Comparison of ENCODE assay signal across 8 mouse cellular contexts in genomic region chr4:45765565-45766201, GRCm38 (mm10). TPM values are rescaled to one million over a fixed set of nuclear protein-coding genes. Genes with fewer than 3 reads are reported as not detected.
DNase-seq lines count a peak whose midpoint lies in the region; ATAC-seq lines count a peak whose summit lies in the region.
"Had no signal": no experiment of that assay in that cellular context is flagged by ENCODE, and none has a peak within 500 bp of the region (broad histone marks: within the 10 kb centered on the region; RNA-seq: fewer than 3 reads in every experiment).

No protein-coding gene starts in this region.

- no peaks in the 10 kb centered on the region for H3K36me3 ChIP-seq in lung, embryonic 15.5 days
- no peaks in the 10 kb centered on the region for H3K36me3 ChIP-seq in forebrain, embryonic 14.5 days (ENCODE audit: control insufficient read depth, insufficient read depth, low read length)
- no peaks in the 10 kb centered on the region for H3K36me3 ChIP-seq in limb, embryonic 15.5 days

- no peak overlapping the region for H3K4me3 ChIP-seq in lung, embryonic 15.5 days
- H3K4me3 ChIP-seq in forebrain, embryonic 14.5 days (ENCODE audit: low read depth, low read length): no peak overlapping the region
- H3K4me3 ChIP-seq in limb, embryonic 15.5 days: no peak overlapping the region

- ATAC-seq in lung, embryonic 15.5 days (ENCODE audit: borderline replicate concordance, extremely low read depth, low FRiP score, low TSS enrichment): no peak
- peak; percentile 41; the same call in 1 of the 2 replicates for ATAC-seq in forebrain, embryonic 14.5 days
- ATAC-seq in limb, embryonic 15.5 days (ENCODE audit: insufficient number of reproducible peaks, low FRiP score, low TSS enrichment, low read depth): no peak

- H3K4me1 ChIP-seq in lung, embryonic 15.5 days: peaks cover 52% of the 10 kb centered on the region
- peaks cover 72% of the 10 kb centered on the region for H3K4me1 ChIP-seq in forebrain, embryonic 14.5 days (ENCODE audit: control insufficient read depth, insufficient read depth, low read length)
- H3K4me1 ChIP-seq in limb, embryonic 15.5 days: peaks cover 49% of the 10 kb centered on the region

- no peak for DNase-seq in lung, postnatal 10 days
- DNase-seq in forebrain, embryonic 14.5 days (ENCODE audit: low spot score): peak; percentile 83
- DNase-seq in yolk sac, embryonic 10.5 days (ENCODE audit: low spot score): peak; percentile 11
- DNase-seq in gastrocnemius, postnatal 25 days: no peak
- DNase-seq in layer of hippocampus, postnatal 14 days (ENCODE audit: low spot score in 2 of 2): no peak

- peak overlapping the region; percentile 41 for H3K4me2 ChIP-seq in lung, embryonic 15.5 days
- peak overlapping the region; percentile 38 for H3K4me2 ChIP-seq in forebrain, embryonic 14.5 days (ENCODE audit: low read length)
- H3K4me2 ChIP-seq in limb, embryonic 15.5 days: peak overlapping the region; percentile 28

- H3K27ac ChIP-seq in lung, embryonic 15.5 days: no peak overlapping the region
- peak overlapping the region; percentile 72 for H3K27ac ChIP-seq in forebrain, embryonic 14.5 days (ENCODE audit: low read depth, low read length)
- H3K27ac ChIP-seq in limb, embryonic 15.5 days: no peak overlapping the region
- H3K27ac ChIP-seq: macrophage had no signal

- 10% methylated on average over 10 of the region's 18 CpGs for WGBS in lung, embryonic 15.5 days
- 1% methylated on average over 17 of the region's 18 CpGs for WGBS in forebrain, embryonic 14.5 days
- 6% methylated on average over 14 of the region's 18 CpGs for WGBS in limb, embryonic 15.5 days

- H3K9ac ChIP-seq in lung, embryonic 15.5 days: no peak overlapping the region
- peak overlapping the region; percentile 46 for H3K9ac ChIP-seq in forebrain, embryonic 14.5 days (ENCODE audit: low read length)
- no peak overlapping the region for H3K9ac ChIP-seq in limb, embryonic 15.5 days

- H3K27me3 ChIP-seq in lung, embryonic 15.5 days: peaks cover 14% of the 10 kb centered on the region; the same call in 1 of the 2 replicates
- H3K27me3 ChIP-seq in forebrain, embryonic 14.5 days (replicated peaks; ENCODE audit: control insufficient read depth, insufficient read depth, low read length): no peaks in the 10 kb centered on the region
- H3K27me3 ChIP-seq in limb, embryonic 15.5 days: peaks cover 64% of the 10 kb centered on the region

- no peaks in the 10 kb centered on the region for H3K9me3 ChIP-seq in lung, embryonic 15.5 days
- H3K9me3 ChIP-seq in forebrain, embryonic 14.5 days (replicated peaks; ENCODE audit: control insufficient read depth, low read length): no peaks in the 10 kb centered on the region
- no peaks in the 10 kb centered on the region for H3K9me3 ChIP-seq in limb, embryonic 15.5 days

RNA-seq across cellular contexts. Expression of gene Aldh1b1, which starts 33.1 kb away (rescaled TPM):
- polyA plus RNA-seq in lung, embryonic 15.5 days (2015; fragmentation: Nextera tagmentation; extraction: Ambion mirVana): 7.8 and 12.4 TPM in 2 replicates
- 14.0 and 16.4 TPM in 2 replicates for polyA plus RNA-seq in forebrain, embryonic 14.5 days (2014; fragmentation: Nextera tagmentation; extraction: Ambion mirVana)
- 2.4 and 3.0 TPM in 2 replicates for polyA plus RNA-seq in limb, embryonic 15.5 days (2015; fragmentation: Nextera tagmentation; extraction: Ambion mirVana)
- under 1 TPM; 0.51 to 0.77 TPM for total RNA-seq in gastrocnemius, postnatal 25 days (2021)
- 10 to 100 TPM; 11.0 to 16.0 TPM for total RNA-seq in layer of hippocampus, postnatal 14 days (2021)

Comparison
In these comparisons a context has a peak if more than half of its experiments do, and no peak if none do; other contexts are left out.
1. DNase-seq: peak in forebrain, embryonic 14.5 days (single experiment) and yolk sac, embryonic 10.5 days (single experiment); none in lung, postnatal 10 days (single experiment), gastrocnemius, postnatal 25 days (single experiment) and layer of hippocampus, postnatal 14 days (0 of 2).
2. Peak in every context shown above with its lines, with median percentiles within 50 percentile points of each other: H3K4me2 ChIP-seq.